Mouse (Mus musculus): ENCODE results near the gene Atad1.

DNA sequence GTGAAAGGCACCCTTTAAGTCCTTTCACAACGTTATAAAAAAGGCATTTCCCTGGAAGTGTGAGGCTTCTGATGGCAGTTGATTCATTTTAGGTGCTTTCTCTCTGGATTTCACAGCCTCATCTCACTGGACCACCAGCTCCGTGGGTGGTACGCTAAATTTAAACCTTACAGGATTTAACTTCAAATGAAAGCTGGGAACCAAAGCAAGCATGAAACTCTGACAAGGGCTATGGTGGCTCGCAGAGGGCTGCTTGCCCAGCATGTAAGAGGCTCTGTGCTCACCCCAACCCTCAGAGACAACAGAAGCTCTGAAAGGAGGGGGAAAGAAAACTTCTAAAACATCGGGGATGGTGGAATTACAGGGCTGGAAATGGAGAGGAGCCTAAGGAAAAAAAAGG lies 51.9 kb downstream of the Atad1 start:
- TF ChIP-seq POLR2A (IDR thresholded peaks at IDR 0.05; ENCODE audit: borderline replicate concordance, extremely low read depth, insufficient read depth, insufficient read length, poor library complexity, severe bottlenecking) (no peak), CTCF (IDR thresholded peaks at IDR 0.05; ENCODE audit: borderline replicate concordance, extremely low read depth, insufficient read depth, insufficient read length) (no peak)
